Mouse (Mus musculus): ENCODE data around the gene Hcfc1r1. TPM values are rescaled to one million over a fixed set of nuclear protein-coding genes. Genes with fewer than 3 reads are reported as not detected.

Hcfc1r1 gene
- 110 TPM in 2 replicates for polyA plus RNA-seq (2014; fragmentation: Nextera tagmentation; extraction: Ambion mirVana)

- H3K4me1 ChIP-seq (ENCODE audit: control insufficient read depth, insufficient read depth, low read length), result peaks cover 29% of the 10 kb centered on the region; the same call in 1 of the 2 replicates
- no peaks in the 10 kb centered on the region for H3K27me3 ChIP-seq (ENCODE audit: control insufficient read depth, insufficient read depth, low read length)
- WGBS, result 0% methylated on average over 45 of the region's 45 CpGs
- peak within 1 kb of the TSS; percentile 72 for H3K4me2 ChIP-seq (replicated peaks; ENCODE audit: low read depth, low read length)
- ATAC-seq (ENCODE audit: insufficient number of reproducible peaks, insufficient read depth, low FRiP score, low read depth), result peak; percentile 91
- peak within 1 kb of the TSS; percentile 47; the same call in 1 of the 2 replicates for H3K9ac ChIP-seq (replicated peaks; ENCODE audit: low read depth, low read length)
- peaks cover 17% of the 10 kb centered on the region for H3K36me3 ChIP-seq (ENCODE audit: control insufficient read depth, insufficient read depth, low read length)
- H3K27ac ChIP-seq (ENCODE audit: low read length), result peak within 1 kb of the TSS; percentile 68; the same call in 1 of the 2 replicates
- peak within 1 kb of the TSS; percentile 54 for H3K4me3 ChIP-seq (ENCODE audit: low read depth, low read length)
- H3K9me3 ChIP-seq (ENCODE audit: control insufficient read depth, low read depth, low read length), result no peaks in the 10 kb centered on the region
Observed at GRCm38 (mm10) chr17:23673424-23674073, at the start of gene Hcfc1r1, which contains the start of gene Thoc6. Gene Hcfc1r1, plus strand, starts transcription at chr17:23673596. Gene Thoc6, minus strand, starts transcription at chr17:23673882.

DNA sequence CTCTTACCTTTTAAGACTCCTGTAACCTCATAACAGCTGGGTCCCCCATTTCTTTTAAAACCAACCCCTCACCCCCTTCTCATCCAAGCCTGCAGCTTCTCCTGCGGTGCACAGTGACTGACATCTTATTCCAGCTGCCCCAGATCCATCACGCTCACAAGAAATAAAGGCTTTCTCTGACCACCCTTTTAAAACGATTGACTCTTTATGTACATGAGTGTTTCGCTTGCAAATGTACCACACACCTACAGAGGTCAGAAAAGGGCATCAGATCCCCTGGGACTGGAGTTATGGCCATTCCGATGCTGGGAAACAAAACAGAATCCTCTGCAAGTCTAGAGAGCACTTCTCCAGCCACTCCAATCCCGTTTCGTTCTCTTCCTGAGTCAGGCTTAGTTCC is 45.6 kb upstream of the Hcfc1r1 start:
- H3K9ac ChIP-seq (replicated peaks; ENCODE audit: low read depth, low read length), result no peak overlapping the region
- no peak overlapping the region for H3K4me2 ChIP-seq (replicated peaks; ENCODE audit: low read depth, low read length)
- H3K4me3 ChIP-seq (ENCODE audit: low read depth, low read length), result no peak overlapping the region
- ATAC-seq (ENCODE audit: insufficient number of reproducible peaks, insufficient read depth, low FRiP score, low read depth), result no peak
- 43% methylated on average over 7 of the region's 7 CpGs for WGBS
- H3K27me3 ChIP-seq (ENCODE audit: control insufficient read depth, insufficient read depth, low read length), result no peaks in the 10 kb centered on the region
- H3K9me3 ChIP-seq (ENCODE audit: control insufficient read depth, low read depth, low read length), result no peaks in the 10 kb centered on the region
- no peak overlapping the region for H3K27ac ChIP-seq (ENCODE audit: low read length)
- H3K4me1 ChIP-seq (ENCODE audit: control insufficient read depth, insufficient read depth, low read length), result no peaks in the 10 kb centered on the region
- H3K36me3 ChIP-seq (ENCODE audit: control insufficient read depth, insufficient read depth, low read length), result no peaks in the 10 kb centered on the region

- H3K4me2 ChIP-seq (replicated peaks; ENCODE audit: low read depth, low read length), result peak overlapping the region; percentile 43
- no peak overlapping the region for H3K9ac ChIP-seq (replicated peaks; ENCODE audit: low read depth, low read length)
- ATAC-seq (ENCODE audit: insufficient number of reproducible peaks, insufficient read depth, low FRiP score, low read depth), result peak; percentile 88
- H3K27ac ChIP-seq (ENCODE audit: low read length), result no peak overlapping the region
- no peaks in the 10 kb centered on the region for H3K36me3 ChIP-seq (ENCODE audit: control insufficient read depth, insufficient read depth, low read length)
- no peaks in the 10 kb centered on the region for H3K4me1 ChIP-seq (ENCODE audit: control insufficient read depth, insufficient read depth, low read length)
- peak overlapping the region; percentile 13; the same call in 1 of the 2 replicates for H3K4me3 ChIP-seq (ENCODE audit: low read depth, low read length)
- 15% methylated on average over 22 of the region's 22 CpGs for WGBS
- H3K27me3 ChIP-seq (ENCODE audit: control insufficient read depth, insufficient read depth, low read length), result no peaks in the 10 kb centered on the region
- H3K9me3 ChIP-seq (ENCODE audit: control insufficient read depth, low read depth, low read length), result no peaks in the 10 kb centered on the region
Observed at GRCm38 (mm10) chr17:23630195-23631020, 43.0 kb upstream of the Hcfc1r1 start.

DNA sequence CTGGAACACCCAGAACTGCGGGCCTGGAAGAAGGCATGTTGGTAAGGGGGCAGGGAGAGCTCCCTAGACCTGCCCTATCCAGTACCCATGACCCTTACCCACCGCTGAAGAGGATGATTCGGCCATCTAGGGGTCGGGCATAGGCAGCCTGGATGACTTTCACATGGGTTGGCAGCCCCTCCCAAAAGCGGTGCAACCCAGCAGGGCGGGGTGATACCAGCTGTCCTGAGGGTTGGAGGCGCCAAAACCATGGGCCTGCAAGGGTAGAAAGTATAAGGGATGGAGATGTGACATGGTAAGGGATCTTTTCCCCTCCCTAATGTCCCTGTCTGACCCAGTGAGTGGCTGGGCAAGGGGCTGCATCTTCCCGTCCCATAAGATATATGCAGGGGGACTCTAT is 42.2 kb upstream of the Hcfc1r1 start:
- Histone ChIP-seq H3K9ac (replicated peaks; ENCODE audit: low read depth, low read length) (no peak overlapping the region), H3K9me3 (ENCODE audit: control insufficient read depth, low read depth, low read length) (no peaks in the 10 kb centered on the region), H3K4me1 (ENCODE audit: control insufficient read depth, insufficient read depth, low read length) (no peaks in the 10 kb centered on the region), H3K4me2 (replicated peaks; ENCODE audit: low read depth, low read length) (no peak overlapping the region), H3K36me3 (ENCODE audit: control insufficient read depth, insufficient read depth, low read length) (no peaks in the 10 kb centered on the region), H3K27ac (ENCODE audit: low read length) (no peak overlapping the region), H3K27me3 (ENCODE audit: control insufficient read depth, insufficient read depth, low read length) (no peaks in the 10 kb centered on the region), H3K4me3 (ENCODE audit: low read depth, low read length) (no peak overlapping the region)
- ATAC-seq (ENCODE audit: insufficient number of reproducible peaks, insufficient read depth, low FRiP score, low read depth), result no peak
- WGBS, result 85% methylated on average over 8 of the region's 8 CpGs

DNA sequence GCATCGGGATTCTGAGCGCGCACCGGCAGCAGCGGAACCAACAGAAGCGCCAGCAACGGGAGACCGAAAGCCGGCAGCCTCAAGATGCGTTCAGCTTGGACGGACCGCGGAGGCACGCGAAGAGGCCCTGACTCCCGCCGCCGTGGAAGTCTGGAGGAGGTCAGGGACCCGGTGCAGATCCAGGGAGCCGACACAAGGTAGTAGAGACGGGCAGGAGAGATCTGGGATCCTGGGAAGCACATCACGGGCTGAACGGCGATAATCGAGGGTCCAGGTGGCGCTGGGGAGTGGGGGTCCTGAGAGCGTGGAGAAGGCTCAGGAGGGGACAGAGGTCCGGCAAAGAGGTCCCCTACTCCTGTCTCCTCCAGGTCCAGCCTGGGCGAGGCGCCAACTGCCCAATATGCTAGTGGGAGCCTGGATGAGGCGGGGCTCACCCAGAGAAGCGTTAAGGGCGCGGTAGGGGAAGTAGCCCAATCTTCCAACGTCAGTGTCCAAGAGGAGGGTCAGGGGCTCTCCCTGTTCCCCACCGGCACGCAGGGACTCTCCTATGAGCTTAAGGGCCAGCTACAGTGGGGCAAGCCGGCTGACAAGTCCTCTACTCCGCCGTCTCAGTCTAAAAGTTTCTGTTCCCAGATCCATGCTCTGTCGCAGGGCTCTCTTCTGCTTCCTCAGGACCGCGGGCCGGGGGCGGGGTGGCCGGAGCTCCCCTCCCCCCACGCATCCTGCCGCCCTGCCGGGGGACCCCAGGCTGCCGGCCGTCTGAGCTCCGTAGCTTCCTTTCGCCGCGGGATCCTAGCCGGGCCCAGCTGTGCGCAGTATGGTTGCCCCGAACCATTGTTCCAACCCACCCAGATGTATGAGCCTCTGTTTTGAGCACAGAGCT is 28.5 kb upstream of the Hcfc1r1 start, which contains the start of gene Mmp25:
Gene Mmp25 (minus strand): TSS at position 665 of the 883 bp plus-strand sequence.
- no peak within 1 kb of the TSS for H3K27ac ChIP-seq (ENCODE audit: low read length)
- H3K4me1 ChIP-seq (ENCODE audit: control insufficient read depth, insufficient read depth, low read length), result no peaks in the 10 kb centered on the region
- H3K4me3 ChIP-seq (ENCODE audit: low read depth, low read length), result peak within 1 kb of the TSS; percentile 40
- under 1% methylated on average over 58 of the region's 58 CpGs for WGBS
- H3K4me2 ChIP-seq (replicated peaks; ENCODE audit: low read depth, low read length), result peak within 1 kb of the TSS; percentile 89
- no peaks in the 10 kb centered on the region for H3K9me3 ChIP-seq (ENCODE audit: control insufficient read depth, low read depth, low read length)
- peak within 1 kb of the TSS; percentile 30 for H3K9ac ChIP-seq (replicated peaks; ENCODE audit: low read depth, low read length)
- H3K27me3 ChIP-seq (ENCODE audit: control insufficient read depth, insufficient read depth, low read length), result no peaks in the 10 kb centered on the region
- H3K36me3 ChIP-seq (ENCODE audit: control insufficient read depth, insufficient read depth, low read length), result no peaks in the 10 kb centered on the region
- peak; percentile 38; the same call in 1 of the 2 replicates for ATAC-seq (ENCODE audit: insufficient number of reproducible peaks, insufficient read depth, low FRiP score, low read depth)

- WGBS, result 40% methylated on average over 10 of the region's 10 CpGs
- no peak overlapping the region for H3K4me2 ChIP-seq (replicated peaks; ENCODE audit: low read depth, low read length)
Observed at GRCm38 (mm10) chr17:23645894-23646293, 27.5 kb upstream of the Hcfc1r1 start.

GRCm38 (mm10) chr17:23651363-23651762 is 22.0 kb upstream of the Hcfc1r1 start:
- H3K36me3 ChIP-seq (ENCODE audit: control insufficient read depth, insufficient read depth, low read length), result no peaks in the 10 kb centered on the region
- ATAC-seq (ENCODE audit: insufficient number of reproducible peaks, insufficient read depth, low FRiP score, low read depth), result no peak
- WGBS, result 72% methylated on average over 6 of the region's 6 CpGs
- no peaks in the 10 kb centered on the region for H3K4me1 ChIP-seq (ENCODE audit: control insufficient read depth, insufficient read depth, low read length)
- no peak overlapping the region for H3K4me3 ChIP-seq (ENCODE audit: low read depth, low read length)
- H3K4me2 ChIP-seq (replicated peaks; ENCODE audit: low read depth, low read length), result no peak overlapping the region
- no peaks in the 10 kb centered on the region for H3K27me3 ChIP-seq (ENCODE audit: control insufficient read depth, insufficient read depth, low read length)
- no peaks in the 10 kb centered on the region for H3K9me3 ChIP-seq (ENCODE audit: control insufficient read depth, low read depth, low read length)
- H3K9ac ChIP-seq (replicated peaks; ENCODE audit: low read depth, low read length), result no peak overlapping the region
- no peak overlapping the region for H3K27ac ChIP-seq (ENCODE audit: low read length)

More at GRCm38 (mm10) chr17:23645894-23646293, 27.5 kb upstream of the Hcfc1r1 start:
- H3K27ac ChIP-seq (ENCODE audit: low read length), result no peak overlapping the region
- no peak overlapping the region for H3K9ac ChIP-seq (replicated peaks; ENCODE audit: low read depth, low read length)
- no peak overlapping the region for H3K4me3 ChIP-seq (ENCODE audit: low read depth, low read length)
- no peaks in the 10 kb centered on the region for H3K27me3 ChIP-seq (ENCODE audit: control insufficient read depth, insufficient read depth, low read length)
- no peaks in the 10 kb centered on the region for H3K9me3 ChIP-seq (ENCODE audit: control insufficient read depth, low read depth, low read length)
- no peaks in the 10 kb centered on the region for H3K4me1 ChIP-seq (ENCODE audit: control insufficient read depth, insufficient read depth, low read length)
- no peaks in the 10 kb centered on the region for H3K36me3 ChIP-seq (ENCODE audit: control insufficient read depth, insufficient read depth, low read length)
- no peak for ATAC-seq (ENCODE audit: insufficient number of reproducible peaks, insufficient read depth, low FRiP score, low read depth)

- H3K4me3 ChIP-seq (ENCODE audit: low read depth, low read length), result no peak overlapping the region
- H3K4me2 ChIP-seq (replicated peaks; ENCODE audit: low read depth, low read length), result no peak overlapping the region
- no peak overlapping the region for H3K27ac ChIP-seq (ENCODE audit: low read length)
- no peaks in the 10 kb centered on the region for H3K36me3 ChIP-seq (ENCODE audit: control insufficient read depth, insufficient read depth, low read length)
- H3K9ac ChIP-seq (replicated peaks; ENCODE audit: low read depth, low read length), result no peak overlapping the region
- no peaks in the 10 kb centered on the region for H3K4me1 ChIP-seq (ENCODE audit: control insufficient read depth, insufficient read depth, low read length)
- no peaks in the 10 kb centered on the region for H3K9me3 ChIP-seq (ENCODE audit: control insufficient read depth, low read depth, low read length)
- ATAC-seq (ENCODE audit: insufficient number of reproducible peaks, insufficient read depth, low FRiP score, low read depth), result no peak
- WGBS, result 85% methylated on average over 1 of the region's 2 CpGs
- no peaks in the 10 kb centered on the region for H3K27me3 ChIP-seq (ENCODE audit: control insufficient read depth, insufficient read depth, low read length)
Observed at GRCm38 (mm10) chr17:23653324-23653723, 20.1 kb upstream of the Hcfc1r1 start.

Measured in stomach, embryonic 14.5 days (tissue).